Mouse (Mus musculus) right cerebral cortex, adult 18-20 months (tissue): Measurements from ENCODE around the gene Mob3c.

ENCODE experiments used
- DNase-seq: peaks from one replicate; pipeline ENCODE4 v3.0.0; 2022; ENCODE audit warnings: mixed read lengths

The Mob3c gene

DNA sequence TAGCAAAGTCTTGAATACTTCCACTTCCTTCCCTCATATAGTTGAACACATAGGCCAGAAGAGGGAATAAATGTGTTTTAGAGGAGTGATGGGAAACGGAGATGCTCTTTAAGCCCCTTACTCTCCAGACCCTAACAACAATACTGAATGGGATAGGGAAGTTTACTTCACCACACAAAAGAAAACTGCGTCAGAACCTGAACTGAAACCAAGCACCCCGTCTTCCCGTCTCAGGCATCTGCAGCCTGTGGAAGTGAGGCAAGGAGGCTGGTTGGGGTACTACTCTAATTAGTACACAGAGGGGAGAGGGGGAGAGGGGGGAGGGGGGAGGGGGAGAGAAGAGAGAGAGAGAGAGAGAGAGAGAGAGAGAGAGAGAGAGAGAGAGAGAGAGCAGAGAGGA, 10.3 kb downstream of the Mob3c start:
- DNase-seq: no peak

- DNase-seq: peak; percentile 93
Measured at GRCm38 (mm10) chr4:115838696-115839641, 11.1 kb downstream of the Mob3c start, which contains the start of gene Mknk1. Gene Mknk1 (plus strand): TSS chr4:115839198.

DNA sequence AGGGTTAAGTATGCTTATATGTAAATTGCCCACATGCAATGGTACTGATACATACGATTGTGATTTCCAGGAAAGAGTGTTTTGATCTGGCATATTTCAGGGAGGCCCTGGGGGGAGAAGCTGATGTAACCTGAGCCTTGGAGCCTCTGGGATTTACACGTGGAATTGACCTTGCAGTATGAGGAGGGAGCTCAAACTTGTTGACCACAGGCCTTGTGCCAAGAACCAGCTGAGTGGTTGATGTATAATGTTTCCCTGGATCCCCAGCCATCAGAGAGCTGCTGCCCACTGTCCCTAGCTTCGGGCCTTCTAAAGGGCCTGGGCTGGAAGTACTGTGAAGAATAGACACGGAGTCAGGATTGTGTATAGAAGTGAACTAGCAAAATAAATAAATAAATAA, 12.1 kb downstream of the Mob3c start:
- no peak for DNase-seq

DNA sequence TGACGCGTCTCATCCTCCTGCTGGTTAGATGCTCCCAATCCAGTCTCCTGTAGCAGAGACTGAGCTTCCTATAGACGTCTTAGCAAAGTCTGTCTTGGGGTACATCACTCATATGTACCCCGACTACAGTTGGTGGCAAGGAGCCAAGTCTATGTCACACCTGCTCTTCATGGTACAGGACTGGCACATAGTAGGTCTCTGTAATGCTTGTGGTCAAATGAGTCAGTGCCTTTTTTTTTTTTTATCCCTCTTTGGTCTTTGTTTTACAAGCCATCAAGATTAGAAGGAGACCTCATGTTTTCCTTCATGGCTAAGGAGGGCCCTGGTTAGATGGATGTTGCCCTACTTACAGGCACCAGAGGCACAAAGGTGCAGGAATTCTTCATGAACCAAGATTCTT, 12.9 kb downstream of the Mob3c start:
- DNase-seq: no peak

DNA sequence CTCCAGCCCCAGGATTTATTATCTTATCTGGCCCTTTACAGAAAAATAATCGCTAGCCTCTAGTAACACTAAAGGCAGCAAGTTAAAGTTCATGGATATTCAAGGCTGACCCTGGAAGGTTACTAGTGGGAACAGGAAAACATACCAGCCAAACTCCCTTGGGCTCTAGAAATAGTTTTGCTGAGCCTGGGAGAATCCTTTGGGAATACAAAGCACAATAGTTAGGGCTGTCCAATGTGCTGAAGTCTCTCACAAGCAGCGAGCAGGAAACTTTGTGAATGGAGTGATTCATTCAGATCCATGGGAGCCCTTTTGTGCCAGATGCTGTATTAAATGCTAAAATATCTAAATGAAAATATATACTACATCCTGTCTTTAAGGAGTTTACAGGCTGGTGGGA, 18.8 kb downstream of the Mob3c start:
- no peak for DNase-seq

DNA sequence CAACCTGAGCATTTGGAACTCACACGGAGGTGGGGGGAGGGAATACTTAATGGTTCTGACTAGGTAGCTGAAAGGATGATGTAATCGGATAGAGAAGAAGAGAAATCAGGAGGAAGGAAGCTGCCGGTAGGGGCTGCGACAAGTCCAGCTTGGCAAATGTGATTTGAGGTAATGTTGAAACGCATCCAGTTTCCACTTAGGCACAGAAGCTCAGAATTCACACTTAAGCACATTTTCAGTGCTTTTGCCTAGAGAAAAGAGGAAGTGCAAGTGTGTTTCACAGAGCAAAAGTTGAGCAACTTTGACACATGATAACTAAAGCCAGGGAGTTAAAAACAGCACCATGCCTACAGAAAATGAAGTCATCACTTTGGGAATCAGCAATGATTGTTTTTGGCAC, 19.5 kb downstream of the Mob3c start:
- DNase-seq: peak; percentile 39

DNA sequence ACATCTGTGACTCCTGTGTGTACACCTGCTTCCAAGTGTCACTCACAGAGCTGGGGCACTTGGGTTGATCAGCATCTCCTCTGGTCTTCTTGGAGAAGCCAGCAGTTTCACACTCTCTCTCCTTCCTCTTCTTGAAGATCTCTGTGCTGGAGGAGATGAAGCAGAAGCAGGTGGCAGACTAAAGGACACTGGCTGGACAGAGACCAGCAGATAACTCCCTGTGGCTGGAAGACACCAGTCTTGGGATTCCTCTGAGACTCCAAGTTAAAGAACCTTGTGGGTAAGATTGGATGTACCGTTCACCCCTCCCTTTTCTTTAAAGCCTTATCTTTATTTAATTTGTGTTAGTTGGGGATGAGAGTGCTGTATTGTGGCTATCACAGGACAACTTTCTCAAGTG, 20.2 kb downstream of the Mob3c start:
- no peak for DNase-seq

DNA sequence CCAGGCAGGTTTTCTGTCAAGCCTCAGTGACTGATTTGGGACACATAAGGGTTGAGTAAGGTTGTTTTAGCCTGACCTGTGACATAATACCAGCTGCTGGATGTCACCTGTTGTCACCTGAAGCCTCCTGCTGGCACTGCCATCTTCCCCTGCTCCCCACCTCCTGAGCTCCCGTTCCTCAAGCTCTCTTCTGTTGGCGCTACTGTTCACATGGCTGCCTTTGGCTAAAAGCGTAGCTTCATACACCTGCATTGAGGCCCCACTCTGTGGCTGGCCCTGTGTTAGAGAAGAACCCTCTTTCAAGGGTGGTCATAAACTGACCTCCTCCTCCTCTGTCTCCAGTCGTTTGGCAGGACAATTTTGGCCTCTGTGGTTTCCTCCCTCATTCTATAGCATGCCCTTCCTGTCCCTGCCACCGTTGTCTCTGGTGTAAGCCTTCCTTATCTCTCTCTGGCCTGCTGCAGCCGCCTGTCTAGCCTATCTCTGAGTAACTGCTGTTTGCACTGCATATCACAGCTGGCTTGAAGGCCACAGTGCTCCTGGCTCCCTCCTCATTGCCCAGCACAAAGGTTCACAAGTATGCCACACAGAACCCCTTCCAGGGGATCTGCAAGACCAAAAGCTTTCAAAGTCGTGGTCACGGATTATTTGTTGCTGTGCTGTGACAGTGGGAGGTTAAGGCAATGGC, 21.2 kb downstream of the Mob3c start:
- no peak for DNase-seq

DNA sequence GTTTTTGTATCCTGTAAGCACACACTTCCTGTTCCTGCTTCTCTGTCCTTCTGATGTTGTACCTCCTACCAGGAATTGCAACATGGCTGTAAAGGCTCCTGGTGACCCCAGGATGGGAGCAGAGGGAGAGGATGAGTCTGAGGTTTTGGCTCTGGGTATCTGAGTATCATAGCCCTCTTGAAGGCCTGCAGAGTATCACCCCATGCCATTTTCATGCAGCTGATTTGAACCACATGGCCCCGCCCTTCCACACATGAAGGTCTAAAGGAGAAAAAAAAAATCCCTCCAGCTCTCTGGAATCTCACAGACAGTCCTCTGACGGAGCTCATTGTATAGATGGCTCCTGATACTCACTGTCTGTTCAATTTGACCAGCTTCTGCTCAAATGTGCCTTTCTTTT, 22.2 kb downstream of the Mob3c start:
- DNase-seq: no peak

- no peak for DNase-seq
Measured at GRCm38 (mm10) chr4:115850631-115851030, 22.7 kb downstream of the Mob3c start.

- no peak for DNase-seq
Measured at GRCm38 (mm10) chr4:115851569-115851968, 23.7 kb downstream of the Mob3c start.

DNA sequence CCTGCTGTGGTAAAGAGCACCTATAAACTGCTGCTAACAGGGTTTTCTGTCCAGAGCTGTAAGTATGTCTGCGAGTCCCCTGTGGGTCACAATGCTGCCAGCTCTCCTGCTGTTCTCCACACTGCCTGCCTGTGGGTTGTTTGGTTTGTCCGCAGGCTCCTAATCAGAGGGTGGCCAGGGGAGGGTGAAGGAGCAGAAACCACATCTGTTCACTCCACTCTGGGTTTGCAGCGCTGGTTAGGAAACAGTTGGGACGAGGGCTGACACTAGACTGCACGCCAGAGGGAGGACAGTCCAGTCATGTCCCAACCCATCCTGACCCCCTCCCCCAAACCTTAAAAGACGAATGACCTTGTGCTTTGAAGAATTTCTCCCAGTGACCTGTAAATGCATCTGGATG, 27.2 kb downstream of the Mob3c start:
- no peak for DNase-seq

DNA sequence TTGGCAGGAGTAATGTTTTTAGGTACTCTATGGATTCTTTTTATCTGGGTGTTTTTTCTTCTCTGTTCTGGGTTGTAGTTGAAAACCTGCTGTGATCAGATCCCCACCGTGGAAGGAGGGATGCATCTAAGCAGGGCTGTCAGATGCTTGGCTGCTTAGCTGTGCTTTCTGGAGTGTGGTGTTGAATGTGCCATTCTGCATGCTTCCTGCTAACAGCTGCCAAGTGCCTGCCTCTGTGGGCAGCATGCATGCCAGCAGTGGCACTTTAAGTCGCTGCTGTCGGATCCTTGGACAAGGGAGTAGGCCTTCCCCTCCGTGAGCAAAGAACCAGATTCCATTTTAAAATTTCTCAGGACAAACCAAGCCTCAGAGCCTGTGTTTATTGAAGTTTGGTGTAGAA, 27.7 kb downstream of the Mob3c start:
- DNase-seq: peak; percentile 25

GRCm38 (mm10) chr4:115856282-115856681, 28.4 kb downstream of the Mob3c start:
- no peak for DNase-seq

GRCm38 (mm10) chr4:115857293-115857883, 29.5 kb downstream of the Mob3c start:
- DNase-seq: no peak

GRCm38 (mm10) chr4:115863352-115863751, 35.5 kb downstream of the Mob3c start:
- no peak for DNase-seq

- no peak for DNase-seq
Measured at GRCm38 (mm10) chr4:115863880-115864279, 36.0 kb downstream of the Mob3c start.

DNA sequence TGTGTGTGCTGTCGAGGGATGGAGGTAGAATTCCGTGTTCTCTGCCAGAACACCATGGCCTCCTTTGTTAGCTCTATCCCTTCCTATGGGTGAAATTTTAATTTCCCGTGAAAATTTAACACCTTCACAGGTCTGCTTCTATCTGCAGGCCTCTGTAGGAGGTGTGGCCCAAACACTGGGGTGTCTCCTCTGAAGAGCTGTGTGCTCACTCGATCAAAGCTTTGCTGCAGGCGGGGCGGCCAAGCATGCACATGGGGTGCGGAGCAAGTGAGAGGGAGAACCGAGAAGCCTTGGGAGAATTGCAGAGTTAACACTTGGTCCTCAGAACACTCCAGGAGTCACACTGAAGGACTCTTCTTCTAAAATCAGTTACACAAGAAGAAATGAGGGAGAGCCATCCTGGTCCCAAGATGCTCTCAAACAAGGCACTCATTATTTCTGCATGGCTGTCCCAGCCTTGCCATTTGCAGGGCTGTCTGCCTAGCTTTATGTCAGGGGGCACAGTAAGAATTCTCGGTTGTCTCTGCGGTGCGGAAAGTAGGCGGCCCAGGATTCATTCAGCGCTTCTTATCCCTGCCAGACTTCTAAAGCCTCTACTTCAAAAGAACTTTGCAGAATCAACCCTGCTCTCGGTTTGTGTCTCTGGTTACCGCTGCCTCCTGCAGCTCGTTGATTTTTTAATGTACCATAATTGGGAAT, 41.8 kb downstream of the Mob3c start:
- DNase-seq: no peak

GRCm38 (mm10) chr4:115873231-115873630, 45.3 kb downstream of the Mob3c start:
- no peak for DNase-seq

- DNase-seq: no peak
Measured at GRCm38 (mm10) chr4:115878216-115878678, 50.4 kb downstream of the Mob3c start.

GRCm38 (mm10) chr4:115878828-115879227, 50.9 kb downstream of the Mob3c start:
- no peak for DNase-seq

DNA sequence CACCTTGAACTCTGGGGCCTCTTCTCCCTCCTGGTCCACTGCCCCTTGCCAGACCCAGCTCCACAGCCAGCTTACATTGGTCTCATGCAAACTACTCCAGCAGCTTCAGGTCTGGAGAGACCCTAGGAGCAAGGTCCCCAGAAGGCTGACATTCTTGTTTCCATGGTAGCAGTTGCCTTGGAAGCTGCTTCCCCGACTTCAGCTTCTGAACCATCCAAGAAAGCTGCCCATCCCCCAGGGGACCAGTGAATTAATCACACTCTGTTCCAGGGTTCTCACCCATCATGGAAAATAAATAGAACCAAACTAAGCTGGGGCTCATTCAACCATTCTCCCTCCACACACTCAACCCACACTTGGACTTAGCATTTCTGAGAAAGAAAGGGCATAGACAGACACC, 53.3 kb downstream of the Mob3c start:
- DNase-seq: peak; percentile 43

DNA sequence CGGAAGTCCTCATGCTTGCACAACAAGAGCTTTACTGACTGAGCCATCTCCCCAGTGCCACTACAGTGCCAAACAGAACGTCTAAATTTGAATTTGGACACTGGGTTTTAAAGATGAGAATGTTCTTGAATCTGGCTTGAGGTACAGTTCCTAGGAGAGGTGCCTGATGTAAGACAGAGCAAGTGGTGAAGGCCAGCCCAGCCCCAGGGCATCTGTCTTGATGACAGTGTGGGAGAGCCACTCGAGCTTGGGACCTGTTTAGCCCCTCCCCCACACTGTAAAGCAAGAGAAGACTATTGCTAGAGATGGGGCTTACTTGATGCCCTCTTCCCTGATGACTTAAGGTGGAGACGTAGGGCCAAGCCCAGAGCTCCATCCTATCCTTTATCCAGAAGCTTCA, 54.3 kb downstream of the Mob3c start:
- DNase-seq: no peak
